Mouse (Mus musculus): ENCODE results near the gene Lasp1. TPM values are rescaled to one million over a fixed set of nuclear protein-coding genes. Genes with fewer than 3 reads are reported as not detected.
"Not testable (repeated sequence)": the region's sequence is repeated elsewhere in the genome, so short reads cannot be mapped to it uniquely, and the experiment has no call there.

Lasp1 gene
- polyA plus RNA-seq (2017; shearing (Covaris generic)), result 10 to 100 TPM; 46.4 to 49.9 TPM

DNA sequence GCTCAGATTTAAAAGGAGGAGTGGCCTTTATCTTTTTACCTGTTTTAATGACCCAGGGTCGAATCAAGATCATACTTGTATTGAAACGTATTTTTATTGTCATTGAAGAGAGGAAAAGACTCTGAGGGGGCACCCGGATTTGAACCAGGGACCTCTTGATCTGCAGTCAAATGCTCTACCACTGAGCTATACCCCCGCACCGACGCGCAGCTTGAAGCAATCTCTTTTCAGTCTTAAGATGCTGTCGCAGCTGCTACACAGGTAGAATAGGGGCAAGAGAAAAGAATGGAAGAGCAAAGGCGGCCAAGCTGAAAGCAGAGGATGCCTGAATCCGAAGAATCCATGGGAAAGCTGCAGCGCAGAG is at the start of gene Lasp1:
Gene Lasp1, plus strand, starts transcription at position 219 of the 364 bp plus-strand sequence.
- ATAC-seq, result peak; percentile 37

DNA sequence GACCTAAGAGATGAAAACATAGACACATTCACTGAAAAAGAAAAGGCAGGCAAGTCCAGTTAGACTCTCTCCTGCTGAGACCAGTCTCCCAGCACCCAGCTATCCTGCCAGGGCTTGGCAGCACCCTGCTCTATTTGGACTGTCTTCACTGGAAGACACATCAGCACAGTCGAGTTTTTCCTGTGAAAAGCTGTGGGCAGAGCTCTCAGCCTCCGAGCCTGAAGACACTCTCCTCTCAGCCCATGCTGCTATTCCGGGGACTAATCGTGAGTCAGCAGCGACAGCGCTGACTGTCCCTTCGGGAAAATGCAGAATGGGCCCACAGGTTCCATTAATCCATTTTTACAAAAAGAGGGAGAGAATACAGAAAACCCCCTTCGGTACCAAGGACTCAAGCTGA is 45.5 kb upstream of the Lasp1 start:
- ATAC-seq, result no peak

- no peak for ATAC-seq
Measured at GRCm38 (mm10) chr11:97758125-97758524, 40.7 kb upstream of the Lasp1 start.

GRCm38 (mm10) chr11:97758942-97759341 is 39.9 kb upstream of the Lasp1 start:
- no peak for ATAC-seq

GRCm38 (mm10) chr11:97761638-97762037 is 37.2 kb upstream of the Lasp1 start:
- ATAC-seq, result no peak

GRCm38 (mm10) chr11:97766154-97766881 is 32.5 kb upstream of the Lasp1 start, which contains the start of gene Cwc25:
Gene Cwc25 (minus strand): TSS chr11:97766556.
- ATAC-seq, result peak; percentile 99

- ATAC-seq, result no peak
Measured at GRCm38 (mm10) chr11:97769704-97770103, 29.1 kb upstream of the Lasp1 start.

DNA sequence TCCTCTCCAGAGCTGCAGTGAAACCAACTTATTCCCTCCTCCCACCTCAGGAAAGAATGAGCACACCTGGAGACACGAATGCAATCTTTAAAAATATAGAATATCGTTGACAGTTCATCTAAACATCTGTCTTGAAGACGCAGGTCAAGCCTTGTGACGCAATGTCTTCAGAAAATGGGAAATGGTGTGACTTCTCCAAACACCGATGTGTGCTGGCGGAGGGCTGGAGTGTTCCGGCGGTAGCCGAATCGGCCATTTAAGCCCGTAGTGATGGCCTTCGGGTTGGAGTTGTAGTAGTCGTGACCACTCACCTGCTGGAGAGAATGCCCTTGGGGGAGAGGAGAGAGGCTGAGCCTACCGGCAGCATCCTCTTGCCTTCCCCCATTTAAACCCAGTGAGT is 27.4 kb upstream of the Lasp1 start:
- no peak for ATAC-seq

- no peak for ATAC-seq
Measured at GRCm38 (mm10) chr11:97775186-97775585, 23.6 kb upstream of the Lasp1 start.

DNA sequence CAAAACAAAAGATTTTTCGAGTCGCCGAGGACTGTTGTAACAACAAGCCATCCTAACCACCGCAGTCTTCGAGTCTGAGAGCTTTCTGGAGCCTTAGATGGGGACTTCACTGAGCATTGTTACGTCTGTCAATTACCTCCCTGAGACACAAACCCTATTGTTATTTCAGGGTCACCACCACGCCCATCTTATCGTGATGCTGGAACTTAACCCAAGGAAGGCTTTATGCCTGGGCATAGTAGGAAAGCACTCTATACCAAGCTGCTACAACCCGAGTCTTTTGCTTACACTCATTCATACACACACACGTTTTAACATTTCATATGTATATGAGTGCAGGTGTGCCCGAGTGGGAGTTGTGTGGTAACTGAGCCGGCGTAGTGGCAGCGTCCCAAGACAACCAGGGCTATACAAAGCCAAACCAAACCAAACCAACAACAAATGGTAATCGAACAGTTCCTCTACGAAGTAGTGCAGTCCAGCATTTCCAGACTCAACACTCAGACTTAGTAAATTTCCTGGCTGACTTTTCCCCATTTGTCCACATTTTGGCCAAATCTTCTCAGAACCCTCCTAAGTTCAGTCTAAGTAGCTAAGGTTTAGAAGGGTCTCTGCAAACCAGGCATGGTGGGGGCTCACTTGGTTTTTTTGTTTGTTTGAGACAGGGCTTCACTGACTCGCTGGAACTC is 22.8 kb upstream of the Lasp1 start, which contains the start of gene 1700001P01Rik:
Gene 1700001P01Rik, minus strand, starts transcription at position 111 of the 689 bp plus-strand sequence.
- ATAC-seq, result no peak

GRCm38 (mm10) chr11:97776497-97777128 is 22.2 kb upstream of the Lasp1 start:
- no peak for ATAC-seq

GRCm38 (mm10) chr11:97777129-97777529 is 21.7 kb upstream of the Lasp1 start:
- ATAC-seq, result no peak

DNA sequence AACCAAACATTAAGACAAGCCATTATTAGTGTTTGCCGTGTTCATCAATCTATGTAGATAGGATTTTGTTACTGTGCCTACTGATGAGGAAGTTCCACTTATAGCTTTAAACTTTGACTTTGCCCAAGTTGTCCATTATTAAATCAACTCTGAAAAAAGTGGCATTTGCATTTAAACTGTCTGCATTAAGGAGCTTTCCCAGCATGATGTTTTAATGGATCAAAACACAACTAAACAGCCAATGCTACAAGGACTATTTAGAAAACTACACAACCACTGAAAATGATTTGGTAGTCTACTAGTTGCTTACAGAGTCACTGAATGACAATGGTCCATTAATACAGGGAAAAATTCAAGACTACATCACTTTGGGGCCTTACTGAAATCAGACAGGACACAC is 19.9 kb upstream of the Lasp1 start:
- ATAC-seq, result no peak

DNA sequence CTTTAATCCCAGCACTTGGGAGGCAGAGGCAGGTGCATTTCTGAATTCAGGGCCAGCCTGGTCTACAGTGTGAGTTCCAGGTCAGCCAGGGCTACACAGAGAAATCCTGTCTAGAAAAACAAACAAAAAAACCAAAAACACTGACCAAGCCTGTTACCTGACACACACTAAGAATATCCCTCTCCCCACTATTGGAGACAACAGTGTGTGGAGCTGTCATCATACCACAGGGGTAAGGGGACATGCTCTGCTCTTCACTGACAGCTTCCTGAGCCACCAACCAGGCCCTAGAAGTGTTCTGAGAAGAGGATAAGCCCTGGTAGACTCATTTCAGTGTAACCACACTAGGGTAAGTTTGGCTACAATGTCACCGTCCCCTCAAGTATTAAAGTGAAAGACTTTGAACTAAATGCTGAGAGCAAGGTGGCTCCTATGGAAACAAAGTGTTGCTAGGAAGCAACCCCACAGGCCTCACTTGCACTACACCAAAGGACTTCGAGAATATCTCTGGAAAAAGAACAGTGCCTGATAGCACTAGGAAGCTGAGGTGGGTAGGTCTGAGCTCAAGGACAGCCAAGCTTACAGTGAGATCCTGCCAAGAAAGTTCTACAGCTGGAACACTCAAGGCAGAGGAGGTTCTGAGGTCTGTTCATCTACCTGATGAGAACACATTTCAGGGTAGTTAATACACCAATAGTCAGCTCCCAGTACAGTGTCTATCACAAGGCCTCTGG is 18.7 kb upstream of the Lasp1 start:
- no peak for ATAC-seq

- ATAC-seq, result no peak
Measured at GRCm38 (mm10) chr11:97781478-97781831, 17.3 kb upstream of the Lasp1 start.

DNA sequence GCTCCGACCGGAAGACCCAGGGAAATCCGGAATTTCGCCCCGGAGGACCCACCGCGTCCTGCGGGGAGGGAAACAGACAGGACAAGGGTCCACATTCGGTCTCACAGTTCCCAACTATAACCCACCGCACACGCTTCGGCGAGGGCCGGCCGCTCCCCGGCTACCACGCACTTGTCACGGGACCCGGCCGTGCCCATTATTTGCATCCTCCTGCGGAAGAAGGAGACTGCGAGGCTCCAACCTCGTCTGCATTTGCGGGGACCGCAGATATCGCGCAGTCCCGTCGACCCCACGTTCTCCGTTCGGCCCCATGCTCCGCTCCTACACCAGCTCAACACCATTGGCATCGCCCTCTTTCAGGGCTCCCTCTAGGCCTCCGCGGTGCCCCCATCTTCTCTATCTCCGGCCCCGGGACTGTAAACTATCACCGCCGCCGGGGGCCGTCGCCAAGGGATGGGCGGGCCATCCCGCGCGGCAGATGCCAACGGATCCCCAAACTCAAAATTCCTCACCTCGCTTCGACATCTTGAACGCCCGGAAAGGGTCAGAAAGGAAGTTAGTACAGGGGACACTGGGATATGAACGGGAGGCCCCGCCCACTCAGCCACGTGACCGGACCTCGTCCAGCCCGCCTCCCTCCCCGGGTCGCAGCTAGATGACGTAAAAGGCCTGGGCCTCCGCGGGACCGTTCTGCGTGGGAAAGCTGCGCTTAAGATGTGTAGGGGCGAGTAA is 16.8 kb upstream of the Lasp1 start, which contains the start of gene Rpl23:
Gene Rpl23, minus strand, starts transcription at position 606 of the 732 bp plus-strand sequence.
- peak; percentile 91 for ATAC-seq

DNA sequence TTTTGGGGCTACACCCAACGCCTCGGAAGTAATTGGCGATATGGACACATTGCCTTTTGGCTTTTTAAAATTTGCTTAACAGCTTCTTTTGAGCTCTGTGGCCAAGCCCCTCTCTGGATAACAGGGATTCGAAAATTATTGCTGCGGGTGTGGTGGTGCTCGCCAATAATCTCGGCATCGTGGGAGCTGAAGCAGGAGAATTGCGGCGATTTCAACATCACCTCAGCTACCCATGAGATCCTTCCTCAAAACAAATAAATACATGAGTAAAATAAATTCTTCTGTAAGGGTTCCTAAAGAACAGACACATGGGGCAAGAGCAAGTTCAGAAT is 16.3 kb upstream of the Lasp1 start:
- no peak for ATAC-seq

DNA sequence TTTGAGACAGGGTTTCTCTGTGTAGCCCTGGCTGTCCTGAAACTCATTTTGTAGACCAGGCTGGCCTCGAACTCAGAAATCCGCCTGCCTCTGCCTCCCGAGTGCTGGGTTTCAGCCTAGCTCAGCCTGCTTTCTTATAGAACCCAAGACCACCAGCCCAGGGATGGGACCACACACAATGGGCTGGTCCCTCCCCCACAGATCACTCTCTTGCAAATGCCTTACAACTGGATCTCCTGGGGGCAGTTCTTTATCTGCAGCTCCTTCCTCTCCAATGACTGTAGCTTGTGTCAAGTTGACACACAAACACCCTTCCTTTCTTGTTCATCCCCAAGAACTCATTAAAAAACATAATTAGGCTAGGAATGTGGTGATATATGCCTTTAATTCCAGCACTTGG is 10.8 kb upstream of the Lasp1 start:
- no peak for ATAC-seq

DNA sequence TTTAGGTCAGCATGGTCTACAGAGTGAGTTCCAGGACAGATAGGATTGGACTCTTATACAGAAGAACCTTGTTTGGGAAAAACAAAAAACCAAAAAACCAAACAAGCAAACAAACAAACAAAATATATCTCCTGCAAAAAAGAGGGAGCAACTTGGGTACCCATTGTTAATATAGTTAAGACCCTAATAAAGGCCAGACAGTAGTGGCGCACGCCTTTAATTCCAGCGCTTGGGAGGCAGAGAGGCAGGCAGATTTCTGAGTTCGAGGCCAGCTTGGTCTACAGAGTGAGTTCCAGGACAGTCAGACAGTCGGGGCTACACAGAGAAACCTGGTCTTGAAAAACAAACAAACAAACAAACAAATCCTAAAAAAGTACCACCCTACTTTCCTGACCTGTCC is 9.1 kb upstream of the Lasp1 start:
- ATAC-seq, result no peak

DNA sequence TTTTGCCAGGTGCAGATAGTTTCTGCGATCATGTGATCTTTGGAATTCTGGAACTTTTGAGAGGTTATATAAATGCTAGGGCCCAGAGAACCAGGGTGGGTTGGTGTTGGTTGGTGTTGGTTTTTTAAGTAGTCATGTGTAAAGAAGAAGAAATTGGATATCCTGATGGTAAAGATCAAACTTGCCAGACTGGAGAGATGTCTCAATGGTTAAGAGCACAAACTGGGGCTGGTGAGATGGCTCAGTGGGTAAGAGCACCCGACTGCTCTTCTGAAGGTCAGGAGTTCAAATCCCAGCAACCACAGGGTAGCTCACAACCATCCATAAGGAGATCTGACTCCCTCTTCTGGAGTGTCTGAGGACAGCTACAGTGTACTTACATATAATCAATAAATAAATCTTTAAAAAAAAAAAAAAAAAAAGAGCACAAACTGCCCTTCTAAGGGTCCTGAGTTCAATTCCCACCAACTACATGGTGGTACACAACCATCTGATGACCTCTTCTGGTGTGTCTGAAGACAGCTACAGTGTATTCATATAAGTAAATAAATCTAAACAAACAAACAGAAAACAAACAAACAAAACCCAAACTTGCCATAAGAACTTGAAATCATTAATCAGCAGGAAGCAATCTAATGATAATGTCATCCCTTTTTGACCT is 7.9 kb upstream of the Lasp1 start:
- ATAC-seq, result not testable (repeated sequence)

DNA sequence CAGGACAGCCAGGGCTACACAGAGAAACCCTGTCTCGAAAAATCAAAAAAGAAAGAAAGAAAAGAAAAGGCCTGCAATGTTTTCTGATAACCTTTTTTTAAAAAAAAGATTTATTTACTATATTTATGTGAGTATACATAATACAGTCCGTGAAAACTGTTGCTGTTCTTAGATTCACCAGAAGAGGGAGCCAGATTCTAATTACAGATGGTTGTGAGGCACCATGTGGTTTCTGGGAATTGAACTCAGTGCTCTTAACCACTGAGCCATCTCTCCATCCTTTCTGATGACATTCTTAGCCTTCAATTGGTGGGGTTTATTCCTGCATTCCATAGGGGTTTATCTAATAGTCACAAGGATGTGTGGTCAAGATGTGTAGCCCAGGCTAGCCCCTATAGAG is 5.6 kb upstream of the Lasp1 start:
- ATAC-seq, result peak; percentile 72

- no peak for ATAC-seq
Measured at GRCm38 (mm10) chr11:97796910-97797309, 1.9 kb upstream of the Lasp1 start.

All from CD4-positive, CD25-positive, alpha-beta regulatory T cell, adult 4 months (primary cell).